Comparison of ENCODE assay signal across 9 mouse cellular contexts in genomic region chr2:32574901-32575585, GRCm38 (mm10). TPM values are rescaled to one million over a fixed set of nuclear protein-coding genes. Genes with fewer than 3 reads are reported as not detected.
DNase-seq lines count a peak whose midpoint lies in the region; ATAC-seq lines count a peak whose summit lies in the region.
"Had no signal": no experiment of that assay in that cellular context is flagged by ENCODE, and none has a peak within 500 bp of the region (broad histone marks: within the 10 kb centered on the region; RNA-seq: fewer than 3 reads in every experiment).

No protein-coding gene starts in this region.

- ATAC-seq in forebrain, embryonic 16.5 days: peak; percentile 34; the same call in 1 of the 2 replicates
- ATAC-seq in intestine, embryonic 15.5 days: no peak
- ATAC-seq in limb, embryonic 13.5 days (ENCODE audit: low FRiP score, low read depth): 0 out of 2 replicates have a peak, but pooled peaks have one; percentile 2
- peak; percentile 1; the same call in 1 of the 2 replicates for ATAC-seq in midbrain, embryonic 14.5 days (ENCODE audit: low FRiP score, low TSS enrichment)
- ATAC-seq: Patski had no signal

- H3K4me2 ChIP-seq in forebrain, embryonic 16.5 days (ENCODE audit: low read length): peak overlapping the region; percentile 99
- peak overlapping the region; percentile 87 for H3K4me2 ChIP-seq in intestine, embryonic 15.5 days (replicated peaks)
- H3K4me2 ChIP-seq in limb, embryonic 13.5 days (replicated peaks): peak overlapping the region; percentile 87
- peak overlapping the region; percentile 96 for H3K4me2 ChIP-seq in midbrain, embryonic 14.5 days (ENCODE audit: low read length)

- DNase-seq in adrenal gland, postnatal 10 days: peak; percentile 64
- DNase-seq in adrenal gland, adult 8-10 months: no peak
- peak; percentile 83 to 84 for DNase-seq in cerebellum, adult 18-20 months
- DNase-seq in midbrain, embryonic 14.5 days: peak; percentile 86
- DNase-seq in splenic B cell, adult 2 months (ENCODE audit: low read depth, low spot score): peak; percentile 76

- under 1% methylated on average over 26 of the region's 26 CpGs for WGBS in forebrain, embryonic 16.5 days
- 2% methylated on average over 26 of the region's 26 CpGs for WGBS in intestine, embryonic 15.5 days
- WGBS in limb, embryonic 13.5 days: under 1% methylated on average over 26 of the region's 26 CpGs
- 2% methylated on average over 26 of the region's 26 CpGs for WGBS in midbrain, embryonic 14.5 days

- H3K9me3 ChIP-seq in forebrain, embryonic 16.5 days (ENCODE audit: control insufficient read depth, low read length): no peaks in the 10 kb centered on the region
- no peaks in the 10 kb centered on the region for H3K9me3 ChIP-seq in intestine, embryonic 15.5 days
- no peaks in the 10 kb centered on the region for H3K9me3 ChIP-seq in limb, embryonic 13.5 days
- H3K9me3 ChIP-seq in midbrain, embryonic 14.5 days (ENCODE audit: control insufficient read depth, low read length): no peaks in the 10 kb centered on the region

- peaks cover 8% of the 10 kb centered on the region; the same call in 1 of the 2 replicates for H3K27me3 ChIP-seq in forebrain, embryonic 16.5 days (replicated peaks; ENCODE audit: control insufficient read depth, insufficient read depth, low read length)
- peaks cover 21% of the 10 kb centered on the region; the same call in 1 of the 2 replicates for H3K27me3 ChIP-seq in intestine, embryonic 15.5 days (replicated peaks)
- H3K27me3 ChIP-seq in limb, embryonic 13.5 days: peaks cover 34% of the 10 kb centered on the region
- H3K27me3 ChIP-seq in midbrain, embryonic 14.5 days (ENCODE audit: control insufficient read depth, insufficient read depth, low read length): peaks cover 14% of the 10 kb centered on the region; the same call in 1 of the 2 replicates
- H3K27me3 ChIP-seq in splenic B cell, adult 2 months (ENCODE audit: control insufficient read depth, insufficient read depth, low read length, poor library complexity, severe bottlenecking): no peaks in the 10 kb centered on the region
- H3K27me3 ChIP-seq: Patski had no signal

- H3K36me3 ChIP-seq in forebrain, embryonic 16.5 days (ENCODE audit: control insufficient read depth, insufficient read depth): no peaks in the 10 kb centered on the region
- H3K36me3 ChIP-seq in intestine, embryonic 15.5 days: 0 out of 2 replicates have a peak, but pooled peaks cover 3% of the 10 kb centered on the region
- peaks cover 11% of the 10 kb centered on the region for H3K36me3 ChIP-seq in limb, embryonic 13.5 days
- H3K36me3 ChIP-seq in midbrain, embryonic 14.5 days (ENCODE audit: control insufficient read depth, insufficient read depth, low read length): peaks cover 15% of the 10 kb centered on the region; the same call in 1 of the 2 replicates
- H3K36me3 ChIP-seq in splenic B cell, adult 2 months (ENCODE audit: control insufficient read depth, insufficient read depth, low read length, poor library complexity, severe bottlenecking): no peaks in the 10 kb centered on the region; the same call in 1 of the 2 replicates

- H3K27ac ChIP-seq in forebrain, embryonic 16.5 days (ENCODE audit: low read length): no peak overlapping the region
- no peak overlapping the region for H3K27ac ChIP-seq in intestine, embryonic 15.5 days
- no peak overlapping the region for H3K27ac ChIP-seq in limb, embryonic 13.5 days
- H3K27ac ChIP-seq in midbrain, embryonic 14.5 days (replicated peaks; ENCODE audit: low read depth, low read length): no peak overlapping the region

- peak overlapping the region; percentile 59 for H3K4me3 ChIP-seq in forebrain, embryonic 16.5 days (replicated peaks; ENCODE audit: low read length)
- H3K4me3 ChIP-seq in intestine, embryonic 15.5 days (replicated peaks): peak overlapping the region; percentile 37
- peak overlapping the region; percentile 50 for H3K4me3 ChIP-seq in limb, embryonic 13.5 days
- peak overlapping the region; percentile 45 for H3K4me3 ChIP-seq in midbrain, embryonic 14.5 days (replicated peaks; ENCODE audit: low read depth, low read length)

- H3K4me1 ChIP-seq in forebrain, embryonic 16.5 days (replicated peaks; ENCODE audit: control insufficient read depth, insufficient read depth, low read length): peaks cover 19% of the 10 kb centered on the region
- H3K4me1 ChIP-seq in intestine, embryonic 15.5 days (replicated peaks): peaks cover 19% of the 10 kb centered on the region
- H3K4me1 ChIP-seq in limb, embryonic 13.5 days: peaks cover 25% of the 10 kb centered on the region
- H3K4me1 ChIP-seq in midbrain, embryonic 14.5 days (ENCODE audit: control insufficient read depth, insufficient read depth, low read length): peaks cover 12% of the 10 kb centered on the region

- H3K9ac ChIP-seq in forebrain, embryonic 16.5 days (replicated peaks; ENCODE audit: low read depth, low read length): peak overlapping the region; percentile 63
- peak overlapping the region; percentile 46 for H3K9ac ChIP-seq in intestine, embryonic 15.5 days
- peak overlapping the region; percentile 66 for H3K9ac ChIP-seq in limb, embryonic 13.5 days
- H3K9ac ChIP-seq in midbrain, embryonic 14.5 days (replicated peaks; ENCODE audit: low read length): peak overlapping the region; percentile 48

RNA-seq across cellular contexts. Expression of gene 9430097D07Rik, which starts 0.4 kb away (rescaled TPM):
- total RNA-seq in adrenal gland, postnatal 10 days (2021): not detected
- total RNA-seq in adrenal gland, adult 8-10 months (2022): not detected
- 0.42 and 0.60 TPM in 2 replicates for polyA plus RNA-seq in forebrain, embryonic 16.5 days (2015; fragmentation: Nextera tagmentation; extraction: Ambion mirVana)
- not detected in 2 replicates for polyA plus RNA-seq in intestine, embryonic 15.5 days (2015; fragmentation: Nextera tagmentation; extraction: Ambion mirVana)
- polyA plus RNA-seq in limb, embryonic 13.5 days (2015; fragmentation: Nextera tagmentation; extraction: Ambion mirVana): 0.19 and 0.23 TPM in 2 replicates
- 0.29 and 1.3 TPM in 2 replicates for polyA plus RNA-seq in midbrain, embryonic 14.5 days (2014; fragmentation: Nextera tagmentation; extraction: Ambion mirVana)

RNA-seq across cellular contexts. Expression of gene Pip5kl1, which starts 0.4 kb away (rescaled TPM):
- total RNA-seq in adrenal gland, postnatal 10 days (2021): not detected
- total RNA-seq in adrenal gland, adult 8-10 months (2022): under 1 TPM in 1 of 4 experiments, not detected in 3; 0.46 TPM
- polyA plus RNA-seq in forebrain, embryonic 16.5 days (2015; fragmentation: Nextera tagmentation; extraction: Ambion mirVana): 3.9 and 6.8 TPM in 2 replicates
- 0.56 and 0.69 TPM in 2 replicates for polyA plus RNA-seq in intestine, embryonic 15.5 days (2015; fragmentation: Nextera tagmentation; extraction: Ambion mirVana)
- 1.8 and 2.5 TPM in 2 replicates for polyA plus RNA-seq in limb, embryonic 13.5 days (2015; fragmentation: Nextera tagmentation; extraction: Ambion mirVana)
- 7.1 and 11.5 TPM in 2 replicates for polyA plus RNA-seq in midbrain, embryonic 14.5 days (2014; fragmentation: Nextera tagmentation; extraction: Ambion mirVana)

RNA-seq across cellular contexts. Expression of gene Dpm2, which starts 4.4 kb away (rescaled TPM):
- total RNA-seq in adrenal gland, postnatal 10 days (2021): 10 to 100 TPM; 44.4 to 49.9 TPM
- 10 to 100 TPM; 57.1 to 68.1 (median 62.4) TPM for total RNA-seq in adrenal gland, adult 8-10 months (2022)
- 136 and 141 TPM in 2 replicates for polyA plus RNA-seq in forebrain, embryonic 16.5 days (2015; fragmentation: Nextera tagmentation; extraction: Ambion mirVana)
- 115 and 121 TPM in 2 replicates for polyA plus RNA-seq in intestine, embryonic 15.5 days (2015; fragmentation: Nextera tagmentation; extraction: Ambion mirVana)
- 111 and 118 TPM in 2 replicates for polyA plus RNA-seq in limb, embryonic 13.5 days (2015; fragmentation: Nextera tagmentation; extraction: Ambion mirVana)
- polyA plus RNA-seq in midbrain, embryonic 14.5 days (2014; fragmentation: Nextera tagmentation; extraction: Ambion mirVana): 138 and 165 TPM in 2 replicates

RNA-seq across cellular contexts. Expression of gene St6galnac4, which starts 11.9 kb away (rescaled TPM):
- total RNA-seq in adrenal gland, postnatal 10 days (2021): 10 to 100 TPM; 14.3 to 14.7 TPM
- total RNA-seq in adrenal gland, adult 8-10 months (2022): 10 to 100 TPM in 3 of 4 experiments, 1 to 10 TPM in 1; 8.5 to 18.9 (median 13.8) TPM
- polyA plus RNA-seq in forebrain, embryonic 16.5 days (2015; fragmentation: Nextera tagmentation; extraction: Ambion mirVana): 27.4 and 29.6 TPM in 2 replicates
- 16.4 and 18.8 TPM in 2 replicates for polyA plus RNA-seq in intestine, embryonic 15.5 days (2015; fragmentation: Nextera tagmentation; extraction: Ambion mirVana)
- 37.2 and 39.5 TPM in 2 replicates for polyA plus RNA-seq in limb, embryonic 13.5 days (2015; fragmentation: Nextera tagmentation; extraction: Ambion mirVana)
- polyA plus RNA-seq in midbrain, embryonic 14.5 days (2014; fragmentation: Nextera tagmentation; extraction: Ambion mirVana): 20.1 and 24.8 TPM in 2 replicates

RNA-seq across cellular contexts. Expression of gene St6galnac6, which starts 24.5 kb away (rescaled TPM):
- total RNA-seq in adrenal gland, postnatal 10 days (2021): 10 to 100 TPM; 55.2 to 64.1 TPM
- 10 to 100 TPM; 42.7 to 61.4 (median 51.8) TPM for total RNA-seq in adrenal gland, adult 8-10 months (2022)
- 18.3 and 21.6 TPM in 2 replicates for polyA plus RNA-seq in forebrain, embryonic 16.5 days (2015; fragmentation: Nextera tagmentation; extraction: Ambion mirVana)
- 14.0 and 15.7 TPM in 2 replicates for polyA plus RNA-seq in intestine, embryonic 15.5 days (2015; fragmentation: Nextera tagmentation; extraction: Ambion mirVana)
- polyA plus RNA-seq in limb, embryonic 13.5 days (2015; fragmentation: Nextera tagmentation; extraction: Ambion mirVana): 29.5 and 29.7 TPM in 2 replicates
- 7.6 and 10.2 TPM in 2 replicates for polyA plus RNA-seq in midbrain, embryonic 14.5 days (2014; fragmentation: Nextera tagmentation; extraction: Ambion mirVana)
